Mouse (Mus musculus): Measurements from ENCODE around the gene Fcrla. TPM values are rescaled to one million over a fixed set of nuclear protein-coding genes. Genes with fewer than 3 reads are reported as not detected.

Fcrla gene
- total RNA-seq, 2 experiments from 2014 or later, result not detected

DNA sequence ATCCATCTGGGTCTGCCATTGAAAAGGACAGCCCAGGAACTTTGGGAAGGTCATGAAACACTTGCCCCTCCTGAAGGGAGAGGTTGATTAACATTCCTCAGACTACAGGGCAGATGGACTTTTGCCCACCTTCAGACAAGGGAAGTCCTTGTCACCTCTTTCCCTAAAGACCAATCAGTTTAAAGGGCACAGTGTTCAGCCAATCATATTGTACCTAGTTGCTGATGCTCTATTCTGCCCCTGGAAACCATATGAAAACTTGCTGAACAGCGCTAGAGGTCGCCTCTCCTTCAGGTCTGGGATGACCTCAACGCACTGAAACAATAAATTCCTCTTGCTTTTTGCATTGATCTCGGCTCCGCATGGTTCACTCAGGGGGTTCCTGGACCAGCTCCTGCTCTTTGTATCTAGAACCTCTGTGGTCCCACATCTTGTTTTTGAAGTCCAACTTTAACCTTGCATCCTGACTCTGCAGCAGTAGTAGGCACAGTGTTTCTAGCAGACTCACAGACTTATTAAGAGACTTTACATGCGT is 6.1 kb upstream of the Fcrla start:
- no peak for DNase-seq (ENCODE audit: low spot score in 2 of 2)
- intact Hi-C loops (cut with DNase I), result no loop called here

DNA sequence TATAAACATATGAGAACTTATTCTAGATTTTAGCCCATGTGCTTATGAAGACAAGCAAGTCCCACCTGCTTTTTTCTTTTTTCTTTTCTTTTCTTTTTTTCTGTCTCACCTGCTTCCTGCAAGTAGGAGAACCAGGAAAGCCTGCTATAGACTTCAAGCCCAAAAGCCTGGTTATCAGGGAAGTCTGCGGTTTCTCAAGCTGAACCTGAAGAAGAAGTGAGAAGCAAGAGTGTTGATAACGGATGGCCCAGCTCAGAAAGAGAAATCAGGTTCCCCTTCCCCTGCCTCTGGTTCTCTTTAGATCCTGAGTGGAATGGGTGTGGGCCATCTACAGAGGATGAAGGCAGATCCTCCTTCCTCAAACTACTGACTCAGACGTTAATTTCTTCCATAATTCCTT is 4.7 kb upstream of the Fcrla start:
- DNase-seq (ENCODE audit: low spot score in 2 of 2), result no peak
- intact Hi-C loops (cut with DNase I), result no loop called here

DNA sequence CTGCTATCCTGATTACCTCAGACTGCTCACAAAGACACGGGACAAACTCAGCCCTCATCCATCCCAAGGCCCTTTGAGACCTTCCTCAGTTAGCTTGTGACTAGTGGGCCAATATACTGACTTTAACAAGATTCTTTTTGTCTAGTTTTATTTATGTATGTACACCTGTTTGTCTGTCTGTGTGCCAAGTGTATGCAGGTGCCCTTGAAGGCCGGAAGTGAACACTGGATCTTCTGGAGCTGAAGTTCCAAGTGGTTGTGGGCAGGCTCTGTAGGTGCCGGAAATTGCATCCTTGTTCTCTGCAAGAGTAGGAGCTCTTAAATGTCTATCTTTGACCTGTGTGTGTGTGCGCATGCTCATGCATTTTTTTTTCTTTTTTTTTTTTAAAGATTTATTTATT is 1.9 kb upstream of the Fcrla start:
- no peak for DNase-seq (ENCODE audit: low spot score in 2 of 2)
- intact Hi-C loops (cut with DNase I), result no loop called here

DNA sequence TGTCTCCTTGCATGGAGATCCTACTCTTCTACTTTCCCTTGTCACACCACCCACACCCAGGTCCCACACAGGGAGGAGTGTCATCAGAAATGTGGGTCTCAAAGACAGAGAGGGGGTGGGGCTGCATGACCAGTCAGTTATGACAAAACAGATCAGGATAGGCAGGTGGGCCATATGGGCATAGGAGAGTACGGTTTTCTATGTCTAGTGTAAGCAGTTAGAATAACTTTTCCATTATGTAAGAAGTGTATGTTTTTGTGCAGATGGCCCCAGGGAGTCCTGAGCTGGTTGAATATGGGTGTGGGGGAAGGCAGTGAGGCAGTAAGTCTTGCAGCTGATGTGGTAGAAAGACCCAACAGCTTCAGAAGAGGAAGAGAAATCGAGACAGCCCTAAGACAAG is 1.1 kb upstream of the Fcrla start:
- intact Hi-C loops (cut with DNase I), result no loop called here
- DNase-seq (ENCODE audit: low spot score in 2 of 2), result no peak

DNA sequence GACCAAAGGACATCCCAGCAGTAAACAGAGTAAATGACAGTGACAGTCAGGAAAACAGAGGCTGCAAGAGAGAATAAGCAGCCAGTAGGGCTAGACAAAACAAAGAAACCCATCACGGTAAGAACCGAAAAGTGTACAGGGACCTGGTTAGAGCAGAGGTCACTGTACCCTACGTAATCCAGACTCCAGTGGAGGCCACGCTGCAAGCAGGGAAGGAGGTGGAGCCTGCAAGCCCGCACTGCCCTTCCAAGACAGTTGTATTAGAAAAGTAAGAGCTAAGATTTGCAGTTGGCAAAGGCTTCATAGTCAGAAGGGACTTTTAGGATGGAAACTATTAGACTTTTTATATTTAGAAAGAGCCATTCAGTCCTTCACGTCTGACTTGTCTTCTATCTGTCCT is 442 bp downstream of the Fcrla start:
- no peak for DNase-seq (ENCODE audit: low spot score in 2 of 2)
- intact Hi-C loops (cut with DNase I), result no loop called here

DNA sequence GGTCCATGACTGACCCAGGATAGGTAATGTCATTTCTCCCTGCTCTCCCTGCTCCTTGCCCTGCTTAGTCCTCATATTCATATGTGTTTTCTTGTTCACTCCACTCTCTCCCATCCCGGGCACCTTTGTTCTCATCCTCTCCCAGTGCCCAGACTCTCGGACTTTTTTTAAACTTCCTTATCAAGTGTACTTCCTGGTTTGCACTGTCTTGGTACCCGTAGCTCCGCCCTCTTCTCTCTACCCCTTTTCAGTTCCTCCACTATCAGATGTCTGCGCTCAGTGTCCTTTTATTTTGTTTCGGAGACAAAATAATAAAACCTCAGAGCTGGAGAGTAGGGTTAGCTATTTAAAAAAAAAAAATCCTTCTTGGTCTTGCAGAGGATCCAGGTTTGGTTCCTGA is 2.9 kb downstream of the Fcrla start:
- peak in 1 of 2 experiments; percentile 18 for DNase-seq (ENCODE audit: low spot score in 2 of 2)
- intact Hi-C loops (cut with DNase I), result no loop called here

DNA sequence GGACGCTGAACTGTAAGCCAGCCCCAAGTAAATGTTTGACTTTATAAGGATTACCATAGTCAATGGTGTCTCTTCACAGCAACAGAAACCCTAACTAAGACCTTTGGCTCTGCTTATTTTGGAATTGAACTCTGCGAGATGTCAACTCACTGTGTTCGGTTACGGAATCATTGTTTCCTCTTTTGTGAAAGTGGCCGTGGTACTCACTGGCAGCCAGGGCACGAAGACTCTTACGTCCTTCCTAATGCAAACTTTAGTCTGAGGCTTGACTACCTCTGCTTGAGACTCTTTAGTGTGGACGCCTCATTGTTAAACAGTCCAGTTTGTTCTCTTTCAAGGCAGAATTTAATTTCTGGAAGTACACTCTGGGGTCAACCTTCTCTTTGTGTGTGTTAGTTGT is 8.1 kb downstream of the Fcrla start:
- intact Hi-C loops (cut with DNase I), result no loop called here

DNA sequence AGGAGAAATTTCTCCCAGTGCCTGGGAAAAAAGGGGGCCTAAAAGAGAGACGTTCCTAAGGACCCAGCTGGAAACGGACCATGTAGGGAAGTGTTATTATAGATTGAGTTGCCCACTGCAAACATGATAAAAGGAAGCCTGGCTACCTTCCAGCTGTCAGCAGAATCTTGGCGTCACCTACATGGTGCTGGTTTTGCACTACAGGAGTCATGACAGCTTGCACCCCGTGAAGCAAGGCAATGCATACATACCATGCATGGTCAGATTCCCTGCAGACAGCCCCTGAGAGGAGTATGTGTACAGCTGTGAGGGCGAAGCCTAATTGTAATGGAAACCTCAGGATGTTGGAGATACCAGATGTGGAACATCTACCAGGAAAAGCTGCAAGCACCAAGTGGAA is 11.7 kb downstream of the Fcrla start:
- intact Hi-C loops (cut with DNase I), result no loop called here

More for the DNA sequence above, 8.1 kb downstream of the Fcrla start:
- DNase-seq (ENCODE audit: low spot score in 2 of 2), result no peak

DNA sequence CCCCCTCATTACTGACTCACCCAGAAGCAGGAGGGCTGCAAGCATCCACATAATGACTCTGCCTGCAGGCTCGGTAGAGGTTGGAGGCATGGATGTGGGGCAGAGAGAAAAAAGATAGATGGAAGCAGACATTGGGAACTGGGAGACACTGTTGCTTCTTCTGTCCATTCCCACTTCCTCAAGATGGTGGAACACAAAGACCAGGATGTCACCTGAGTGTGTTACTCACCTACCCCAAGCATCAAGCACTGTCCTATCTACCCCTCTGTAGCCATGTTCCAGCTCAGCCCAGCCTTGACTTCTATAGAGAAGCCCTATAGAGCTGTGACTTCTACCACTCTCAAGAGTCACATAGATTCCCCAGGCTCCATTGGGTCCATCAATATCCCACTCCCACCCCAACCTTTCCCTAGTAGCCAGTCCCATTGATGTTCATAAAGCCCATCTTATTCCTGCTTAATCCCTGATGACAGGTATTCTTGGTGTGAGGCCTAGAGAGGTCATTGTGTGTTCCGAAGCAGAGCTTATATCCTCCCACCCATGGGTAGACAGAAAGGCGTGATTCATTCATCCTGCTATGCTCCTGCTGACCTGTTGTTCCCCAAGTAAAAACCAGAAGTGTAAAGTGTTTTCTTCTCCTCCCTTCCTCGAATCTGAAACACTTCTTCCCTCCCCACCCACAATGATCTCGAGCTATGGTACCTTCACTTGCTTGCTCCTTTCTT is 14.3 kb downstream of the Fcrla start, which contains the start of gene Fcrlb:
Gene Fcrlb (minus strand): TSS at position 51 of the 725 bp plus-strand sequence.
- no peak for DNase-seq (ENCODE audit: low spot score in 2 of 2)
- intact Hi-C loops (cut with DNase I), result no loop called here

More for the DNA sequence above, 11.7 kb downstream of the Fcrla start:
- DNase-seq (ENCODE audit: low spot score in 2 of 2), result no peak

DNA sequence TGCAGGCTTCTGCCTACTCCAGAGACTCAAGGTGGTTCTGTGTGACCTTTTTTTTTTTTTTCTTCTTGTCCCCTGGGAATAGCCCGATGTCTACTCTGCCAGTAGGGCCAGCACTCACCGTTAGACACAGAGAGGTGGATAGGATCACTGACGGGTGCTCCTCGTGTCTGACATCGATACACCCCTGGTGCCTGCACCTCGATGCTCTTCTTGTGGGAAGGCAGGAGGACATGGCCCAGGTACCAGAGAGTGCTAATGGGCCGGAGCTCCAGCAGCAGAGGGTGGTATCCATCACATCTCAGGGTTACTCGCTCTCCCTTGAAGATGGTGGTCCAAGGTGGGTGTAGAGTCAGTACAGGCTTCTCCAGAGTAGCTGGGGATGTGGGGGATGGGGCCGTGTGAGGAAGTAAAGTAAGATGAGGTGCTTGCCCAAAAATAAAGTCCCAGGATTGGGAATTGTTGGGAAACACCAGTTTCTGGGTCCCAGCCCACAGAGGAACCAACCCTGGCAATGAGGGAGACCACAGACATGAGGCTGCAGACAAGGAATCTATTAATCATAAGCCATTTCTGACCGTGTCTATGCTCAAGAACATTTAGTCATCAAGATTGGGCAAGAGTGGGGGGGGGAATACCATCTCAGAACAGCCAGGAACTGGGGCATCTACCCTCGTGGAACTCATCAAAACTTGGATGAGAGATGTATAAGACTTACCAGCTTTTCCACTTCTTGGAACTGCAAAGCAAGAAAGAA is 15.3 kb downstream of the Fcrla start:
- DNase-seq (ENCODE audit: low spot score in 2 of 2), result no peak
- intact Hi-C loops (cut with DNase I), result no loop called here

DNA sequence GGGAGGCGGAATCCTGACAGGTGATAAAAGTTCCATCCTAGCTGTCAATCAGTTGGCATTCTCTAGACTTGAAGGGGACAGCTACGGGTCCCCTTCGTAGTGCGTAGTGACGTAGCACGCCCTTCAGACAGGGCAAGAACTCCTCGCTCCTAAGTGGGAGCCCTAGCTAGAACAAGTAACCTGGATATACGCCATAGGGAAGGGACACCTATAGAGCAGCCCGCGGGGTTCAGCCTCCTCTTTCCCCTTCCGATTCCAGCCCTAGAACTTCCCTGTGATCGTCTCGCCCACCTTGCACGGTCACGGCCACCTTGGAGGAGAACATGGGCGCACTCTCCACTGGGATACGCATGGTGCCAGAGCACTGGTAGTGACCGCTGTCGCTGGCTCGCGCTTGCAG is 19.0 kb downstream of the Fcrla start:
- intact Hi-C loops (cut with DNase I), result no loop called here
- peak in 1 of 2 experiments; percentile 11 for DNase-seq (ENCODE audit: low spot score in 2 of 2)

DNA sequence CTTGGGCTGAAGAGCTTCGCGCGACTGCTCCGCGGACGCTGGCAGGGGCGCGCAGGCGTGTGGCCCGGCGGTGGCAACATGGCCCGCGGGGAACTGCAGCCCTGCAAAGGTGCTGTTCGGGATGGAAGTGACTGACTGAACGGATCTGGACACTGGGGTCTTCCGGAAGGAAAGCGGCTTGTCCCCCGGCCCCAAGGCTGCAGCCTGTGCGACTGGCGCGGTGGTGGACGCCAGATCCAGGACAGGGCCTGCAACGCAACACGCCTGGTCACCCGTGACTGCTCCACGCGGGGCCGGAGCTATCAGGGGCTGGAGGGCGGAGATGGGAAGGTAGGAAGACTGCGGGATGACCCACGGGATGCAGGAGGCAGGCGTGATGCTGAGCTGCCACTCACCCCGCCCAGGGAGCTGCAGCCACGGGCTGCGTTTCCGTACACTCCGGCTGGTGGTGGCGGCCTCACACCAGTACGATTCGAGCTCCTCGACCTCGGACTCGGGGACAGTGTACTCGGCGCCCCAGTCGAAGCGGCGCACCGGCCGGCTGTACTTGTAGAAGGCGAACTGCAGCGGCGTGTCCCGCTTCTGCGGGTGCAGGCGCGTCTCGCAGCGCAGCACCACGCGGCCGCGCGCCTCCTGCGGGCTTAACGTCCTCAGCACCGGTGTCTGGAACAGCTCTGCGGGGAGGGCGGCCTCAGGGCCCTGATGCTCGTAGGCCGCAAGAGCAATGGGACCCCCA is 19.8 kb downstream of the Fcrla start:
- peak; percentile 37 to 43 for DNase-seq (ENCODE audit: low spot score in 2 of 2)
- intact Hi-C loops (cut with DNase I), result no loop called here

DNA sequence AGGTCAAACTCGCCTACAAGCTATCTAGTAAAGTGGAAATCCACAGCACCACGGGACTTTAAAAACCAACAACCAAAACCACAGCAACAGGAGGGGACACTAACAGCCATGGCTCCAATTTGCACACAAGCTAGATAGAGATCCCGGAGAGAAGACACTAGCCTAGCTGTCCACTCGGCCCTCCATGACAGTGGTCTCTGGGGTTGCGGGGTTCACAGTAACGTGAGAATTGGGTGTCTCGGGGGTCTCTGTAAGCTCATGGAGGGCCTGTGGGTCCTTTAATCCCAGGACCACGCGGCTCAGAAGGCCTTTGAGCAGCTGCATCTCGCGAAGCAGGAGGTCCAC is 20.3 kb downstream of the Fcrla start:
- intact Hi-C loops (cut with DNase I), result no loop called here
- no peak for DNase-seq (ENCODE audit: low spot score in 2 of 2)

DNA sequence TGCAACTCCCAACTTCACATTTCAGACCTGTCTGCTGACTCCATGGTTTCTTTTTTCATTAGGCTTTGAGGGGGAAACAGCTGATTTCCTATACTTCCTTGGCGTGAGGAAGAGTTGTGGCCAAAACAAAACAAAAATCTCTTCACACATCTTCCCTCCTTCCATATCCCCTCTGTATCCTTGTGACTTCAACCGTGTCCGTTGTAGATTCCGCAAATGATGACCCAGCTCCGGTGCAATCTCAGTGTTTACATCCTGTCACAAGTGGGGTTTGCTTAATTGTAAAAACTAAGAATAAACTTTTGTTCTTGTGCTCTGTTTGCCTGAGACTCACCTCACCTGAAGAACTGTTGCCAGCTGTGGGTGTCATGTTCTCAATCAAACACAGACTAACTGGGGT is 23.9 kb downstream of the Fcrla start:
- DNase-seq (ENCODE audit: low spot score in 2 of 2), result no peak
- intact Hi-C loops (cut with DNase I), result no loop called here

DNA sequence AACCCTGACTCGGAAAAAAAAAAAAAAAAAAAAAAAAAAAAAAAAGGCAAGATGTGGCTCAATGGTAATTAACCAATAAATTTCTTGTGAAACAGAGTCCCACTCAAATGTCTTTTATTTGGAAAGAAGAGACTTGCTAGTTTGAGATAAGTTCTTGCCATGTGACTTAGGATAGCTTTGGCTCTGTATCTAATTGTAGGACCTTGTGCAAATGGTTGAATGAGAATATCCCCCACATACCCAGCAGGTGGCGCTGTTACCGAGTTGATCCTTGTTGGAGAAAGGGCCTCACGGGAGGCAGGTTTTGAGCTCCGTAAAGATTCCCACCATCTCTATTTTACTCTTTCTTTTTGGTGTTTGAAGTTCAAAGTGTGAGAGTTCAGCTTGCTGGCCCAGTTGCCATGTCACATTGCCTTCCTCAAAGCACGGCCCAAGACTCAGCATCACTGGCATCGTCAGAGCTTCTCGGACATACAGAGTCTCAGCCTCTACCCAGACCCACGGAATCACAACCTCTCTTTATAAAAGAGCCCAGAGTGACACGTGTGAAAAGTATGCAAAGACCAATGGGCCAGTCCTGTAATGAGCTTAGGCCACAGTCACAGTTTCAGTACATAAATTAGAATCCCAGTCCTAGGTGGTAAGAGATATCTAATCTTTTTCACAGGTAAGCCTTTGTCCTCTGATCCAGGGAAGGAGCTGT is 25.7 kb downstream of the Fcrla start:
- intact Hi-C loops (cut with DNase I), result loop anchor here (1.0 kb wide), 2 partner anchors 91 to 95 kb away; no protein-coding TSS in a partner anchor
- DNase-seq (ENCODE audit: low spot score in 2 of 2), result peak; percentile 79 to 88

DNA sequence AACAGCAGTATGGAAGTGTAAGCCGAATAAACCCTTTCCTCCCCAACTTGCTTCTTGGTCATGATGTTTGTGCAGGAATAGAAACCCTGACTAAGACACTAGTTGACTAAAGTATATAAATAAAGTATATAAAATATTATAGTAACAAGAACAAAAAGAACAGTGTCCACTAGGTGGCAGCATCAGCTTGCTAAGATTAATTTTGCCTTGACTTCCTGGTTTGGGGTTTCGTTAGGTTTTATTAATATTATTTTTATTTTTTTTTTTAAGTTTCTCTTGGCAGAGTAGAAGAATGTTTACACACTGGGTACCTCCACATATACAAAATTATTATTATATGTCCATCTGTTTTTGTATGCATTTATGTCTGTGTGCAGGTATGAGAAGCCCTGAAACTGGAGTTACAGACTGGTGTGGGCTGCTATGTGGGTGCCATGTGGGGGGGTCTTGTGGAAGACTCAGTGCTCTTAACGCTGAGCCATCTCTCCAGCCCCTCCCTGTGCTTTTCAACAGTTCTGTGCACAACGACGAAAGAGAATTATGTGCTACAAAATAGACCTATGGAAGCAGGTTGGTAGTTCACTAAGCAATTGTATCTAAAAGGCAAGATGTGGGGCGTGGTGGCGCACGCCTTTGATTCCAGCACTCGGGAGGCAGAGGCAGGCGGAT is 26.4 kb downstream of the Fcrla start:
- peak; percentile 66 to 74 for DNase-seq (ENCODE audit: low spot score in 2 of 2)
- intact Hi-C loops (cut with DNase I), result loop anchor here (1.0 kb wide), 2 partner anchors 91 to 95 kb away; no protein-coding TSS in a partner anchor

DNA sequence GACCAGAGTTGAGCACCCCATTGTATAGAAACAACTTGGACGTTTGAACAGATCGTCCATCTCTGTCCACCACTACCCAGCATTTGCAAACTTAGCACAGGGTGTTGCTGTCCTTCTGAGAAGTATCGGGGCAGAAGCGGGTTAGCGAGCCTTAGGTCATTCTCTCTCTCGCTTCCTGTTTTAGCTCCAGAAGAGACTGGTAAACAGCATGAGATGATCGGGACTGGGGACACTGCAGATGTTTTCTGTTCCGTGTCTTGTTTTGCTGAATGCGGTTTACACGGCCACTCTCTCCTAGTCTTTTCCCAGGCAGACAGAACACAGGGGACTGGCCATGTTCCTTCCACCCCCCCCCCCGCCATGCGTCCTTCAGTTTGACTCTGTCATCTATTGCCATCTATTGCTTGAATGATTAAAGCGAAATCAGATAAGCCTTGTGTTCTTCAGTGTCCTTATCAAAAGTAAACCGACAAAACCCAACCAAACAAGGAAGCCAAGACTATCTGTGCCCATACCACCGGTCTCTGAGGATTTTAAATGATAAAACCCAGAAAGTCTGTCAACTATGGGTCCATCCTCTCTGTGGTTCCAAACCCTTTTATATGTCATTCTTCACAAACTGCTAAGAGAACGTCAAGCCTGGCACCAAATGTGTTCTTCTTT is 28.8 kb downstream of the Fcrla start:
- DNase-seq (ENCODE audit: low spot score in 2 of 2), result peak in 1 of 2 experiments; percentile 10
- intact Hi-C loops (cut with DNase I), result loop anchor here (5.0 to 10.0 kb wide), 2 partner anchors 204 to 356 kb away; partner anchors contain the start of genes Adamts4 and Ndufs2

DNA sequence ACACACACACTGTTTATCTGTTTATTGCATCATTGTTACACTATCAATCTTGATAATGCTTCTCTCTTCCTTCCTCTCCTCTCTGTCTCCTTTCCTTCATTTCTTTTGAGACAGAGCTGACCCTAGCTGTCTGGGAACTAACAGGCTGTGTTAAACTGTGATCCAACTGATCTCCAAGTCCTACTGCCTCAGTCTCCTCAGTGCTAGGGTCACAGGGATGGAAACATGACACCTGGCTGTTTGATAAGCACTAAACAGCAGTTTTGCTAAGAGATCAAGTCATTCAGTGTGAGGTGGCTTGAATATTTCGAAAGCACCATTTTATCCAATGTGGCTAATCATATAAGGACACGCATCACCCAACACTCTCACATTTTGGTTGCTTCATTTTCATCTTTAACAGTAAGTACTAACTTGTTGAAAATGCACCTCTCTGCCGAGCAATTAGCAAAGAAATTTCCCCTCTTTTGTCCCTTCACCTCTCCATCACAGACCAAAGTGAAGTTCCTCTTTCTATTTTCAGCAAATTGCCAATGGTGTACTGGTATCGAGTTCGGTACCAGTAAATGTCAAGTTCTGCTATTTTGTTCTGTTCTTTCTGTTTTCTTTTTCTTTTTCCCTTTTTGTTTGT is 30.6 kb downstream of the Fcrla start:
- no peak for DNase-seq (ENCODE audit: low spot score in 2 of 2)
- intact Hi-C loops (cut with DNase I), result loop anchor here (5.0 to 10.0 kb wide), 2 partner anchors 206 to 358 kb away; partner anchors contain the start of genes Adamts4 and Ndufs2
